Mouse (Mus musculus) layer of hippocampus, adult 2 months (tissue): ENCODE data around the gene Plvap. TPM values are rescaled to one million over a fixed set of nuclear protein-coding genes. Genes with fewer than 3 reads are reported as not detected.

Source experiments
- DNase-seq, 2 experiments: peaks; one replicate each; pipeline ENCODE4 v3.0.0; 2022; ENCODE audit warnings: low spot score in 2 of 2
- H3K27ac ChIP-seq: fragments of 200-600 bp; 2 replicates; pipeline ENCODE4 v1.8.1; 2022
- H3K4me3 ChIP-seq: fragments of 200-600 bp; 2 replicates; pipeline ENCODE4 v1.8.1; 2022; ENCODE audit warnings: mild to moderate bottlenecking
- CTCF ChIP-seq: fragments of 200-600 bp; conservative IDR thresholded peaks from 2 replicates; pipeline ENCODE4 v1.8.1; 2022; ENCODE audit warnings: antibody characterized with exemption, mild to moderate bottlenecking, moderate library complexity
- total RNA-seq, 2 experiments: library from RNA; stranded (reverse); gene quantifications; 2 replicates each; pipeline ENCODE4 v1.2.3; 2021

The Plvap gene
- total RNA-seq, 2 experiments from 2014 or later, result 7.3 to 7.7 TPM

DNA sequence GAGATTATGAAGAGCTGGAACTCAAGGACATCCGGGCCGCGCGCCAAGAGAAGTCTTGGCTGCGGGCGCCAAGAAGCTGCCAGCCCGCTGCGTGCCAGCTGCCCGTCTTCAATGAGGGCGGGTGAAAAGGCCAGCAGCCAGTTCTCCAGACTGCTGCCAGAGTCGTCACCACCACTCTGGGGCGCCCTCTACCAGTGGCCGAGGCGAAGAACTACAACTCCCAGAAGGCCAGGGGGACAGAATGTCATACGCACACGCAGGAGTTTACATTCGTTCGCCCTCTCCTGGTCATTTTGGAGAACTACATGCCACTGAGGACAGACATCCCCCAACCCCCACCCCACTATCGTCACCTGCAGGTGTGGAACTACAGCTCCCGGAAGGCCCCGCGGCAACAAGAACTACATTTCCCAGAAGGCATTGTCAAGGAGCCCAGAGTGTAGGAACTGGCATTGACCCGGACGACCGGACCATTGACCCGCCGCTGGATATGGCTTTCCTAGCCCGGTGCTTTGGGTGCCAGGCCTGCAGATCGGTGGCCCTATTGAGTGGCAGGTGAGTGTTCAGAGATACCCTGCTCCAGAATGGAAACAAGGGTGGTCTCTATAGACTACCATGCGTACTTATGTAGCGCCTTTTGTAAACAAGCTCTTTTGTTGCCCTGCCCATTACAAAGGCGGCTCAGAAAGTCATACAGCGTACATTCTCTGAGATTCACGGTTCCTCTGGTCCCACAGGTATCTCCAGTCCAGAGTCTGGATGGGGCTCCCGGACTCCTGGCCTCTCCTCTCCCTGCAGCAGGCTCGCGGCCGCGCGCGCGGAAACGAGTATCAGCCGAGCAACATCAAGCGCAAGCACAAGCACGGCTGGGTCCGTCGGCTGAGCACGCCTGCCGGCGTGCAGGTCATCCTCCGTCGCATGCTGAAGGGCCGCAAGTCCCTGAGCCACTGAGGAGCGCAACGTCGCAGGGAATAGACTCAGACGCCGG is 46.7 kb downstream of the Plvap start, which contains the start of gene Mrpl34:
Gene Mrpl34 (plus strand): TSS at position 447 of the 988 bp plus-strand sequence.
- Histone ChIP-seq H3K4me3 (peak within 1 kb of the TSS; percentile 72), H3K27ac (peak within 1 kb of the TSS; percentile 96)
- peak; percentile 99 to 100 for DNase-seq
- TF ChIP-seq CTCF, result peak; percentile 99

DNA sequence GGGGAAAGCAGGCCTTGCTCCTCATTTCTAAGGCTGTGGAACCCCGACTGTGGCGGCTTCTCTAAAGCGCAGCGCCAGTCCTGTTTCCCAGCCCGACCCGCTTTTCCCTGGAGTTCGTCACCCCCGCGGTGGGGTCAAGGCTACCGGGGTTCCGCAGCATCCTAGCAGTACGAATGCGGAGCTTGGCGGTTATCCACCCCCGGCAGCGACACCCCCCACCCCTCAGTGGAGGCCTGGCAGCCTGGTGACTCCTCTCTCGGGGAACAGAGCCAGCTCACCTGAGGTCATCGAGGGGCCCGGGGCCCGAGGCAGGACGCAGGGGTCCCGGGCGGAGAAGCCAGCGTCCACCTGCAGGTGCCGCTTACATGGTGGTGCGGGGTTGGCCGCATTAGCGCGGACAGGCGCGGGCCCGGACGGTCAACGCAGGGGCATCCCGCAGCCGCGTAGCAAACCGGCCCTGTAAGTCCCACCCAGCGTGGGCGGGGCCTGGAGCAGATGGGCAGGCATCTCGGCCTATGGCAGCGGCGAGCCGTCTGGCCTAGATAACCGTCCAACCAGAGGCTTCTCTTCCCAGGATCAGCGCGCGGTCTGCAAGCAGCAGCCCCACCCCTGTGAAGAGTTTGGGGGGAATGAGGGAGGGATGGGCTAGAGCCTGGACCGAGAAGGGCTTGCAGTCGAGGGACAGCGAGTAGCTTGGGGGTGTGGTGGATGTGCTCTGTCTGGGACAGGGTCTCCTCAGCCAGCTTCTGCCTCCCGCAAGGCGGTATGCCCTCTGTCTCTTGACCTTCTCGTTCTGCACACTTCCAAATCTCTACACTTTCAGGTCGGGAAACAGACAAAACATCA is 48.1 kb downstream of the Plvap start, which contains the start of gene Abhd8:
Gene Abhd8 (minus strand): TSS at position 468 of the 846 bp plus-strand sequence.
- no peak for TF ChIP-seq CTCF
- peak; percentile 97 to 98 for DNase-seq
- H3K27ac ChIP-seq, result peak within 1 kb of the TSS; percentile 96
- H3K4me3 ChIP-seq, result peak within 1 kb of the TSS; percentile 72

DNA sequence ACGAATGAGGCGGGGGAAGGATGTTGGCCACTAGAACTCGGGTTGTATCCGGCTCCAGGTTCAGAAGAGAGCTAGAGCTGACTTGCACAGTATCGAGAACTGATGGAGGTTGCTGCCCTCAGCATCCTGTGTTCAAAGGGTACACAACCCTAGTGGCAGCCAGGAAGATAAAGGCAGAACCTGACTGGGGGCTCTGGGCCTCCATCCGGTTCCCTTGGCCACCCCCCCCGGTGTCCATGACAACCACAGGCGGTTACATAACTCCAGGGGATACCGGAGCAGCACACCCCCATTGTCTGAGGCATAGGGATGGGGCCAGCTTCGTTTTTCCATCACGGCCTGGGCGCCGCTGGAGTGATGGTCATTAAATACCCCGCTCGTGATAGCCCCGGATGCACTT is 48.8 kb downstream of the Plvap start:
- peak; percentile 30 for TF ChIP-seq CTCF
- Histone ChIP-seq H3K27ac (peak overlapping the region; percentile 96), H3K4me3 (peak overlapping the region; percentile 72)
- DNase-seq, result peak; percentile 65 to 74

DNA sequence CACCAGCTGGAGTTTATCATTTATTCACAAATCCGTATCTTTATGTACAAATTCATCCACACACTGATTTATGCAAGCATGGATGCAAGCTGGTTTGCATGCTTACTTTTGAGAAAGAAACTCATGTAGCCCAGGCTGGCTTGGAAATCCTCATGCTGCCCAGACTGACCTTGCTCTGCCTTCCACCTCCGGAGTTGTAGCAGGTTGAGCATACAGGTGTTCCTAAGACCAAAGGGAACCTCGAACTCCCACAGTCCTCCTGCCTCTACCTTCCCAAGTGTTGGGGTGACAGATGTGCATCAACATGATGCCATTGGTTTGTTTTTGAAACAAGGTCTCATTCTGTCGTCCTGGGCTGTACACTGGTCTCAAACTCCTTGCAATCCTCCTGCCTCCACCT is 49.4 kb downstream of the Plvap start:
- no peak for TF ChIP-seq CTCF
- H3K4me3 ChIP-seq, result peak overlapping the region; percentile 72
- peak overlapping the region; percentile 96 for H3K27ac ChIP-seq
- DNase-seq, result no peak

DNA sequence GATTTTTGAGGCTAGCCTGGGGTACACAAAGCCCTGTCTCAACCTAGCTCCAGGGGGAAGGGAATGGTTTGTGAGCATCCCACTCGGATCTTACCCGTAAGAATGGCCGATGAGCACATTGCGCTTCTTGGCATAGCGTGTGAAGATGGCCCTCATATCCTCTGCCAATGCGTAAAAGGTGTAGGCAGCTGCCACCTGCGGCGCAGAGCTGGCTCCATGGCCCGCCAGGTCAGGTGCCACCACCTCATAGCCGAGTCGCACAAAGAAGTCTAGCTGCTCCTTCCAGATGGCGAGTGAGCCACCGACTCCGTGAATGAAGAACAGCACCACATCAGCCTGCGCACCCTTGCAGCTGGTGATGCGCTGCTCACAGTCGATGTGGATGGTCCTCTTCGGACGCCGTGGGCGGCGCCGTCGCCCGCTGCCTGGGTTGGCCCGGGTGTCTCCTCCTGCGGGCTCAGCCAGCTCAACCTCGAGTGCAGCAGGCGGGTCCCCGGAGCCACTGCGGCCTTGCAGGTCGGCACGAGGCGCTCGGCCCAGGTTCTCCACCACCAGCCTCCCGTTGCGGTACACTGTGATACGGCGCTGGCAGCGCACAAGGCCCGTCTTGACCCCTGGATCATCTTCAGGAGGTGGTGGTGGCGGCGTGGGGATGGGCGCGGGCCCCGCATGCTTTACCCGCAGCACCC is 50.3 kb downstream of the Plvap start:
- TF ChIP-seq CTCF, result no peak
- H3K4me3 ChIP-seq, result peak overlapping the region; percentile 72; the same call in 1 of the 2 replicates

DNA sequence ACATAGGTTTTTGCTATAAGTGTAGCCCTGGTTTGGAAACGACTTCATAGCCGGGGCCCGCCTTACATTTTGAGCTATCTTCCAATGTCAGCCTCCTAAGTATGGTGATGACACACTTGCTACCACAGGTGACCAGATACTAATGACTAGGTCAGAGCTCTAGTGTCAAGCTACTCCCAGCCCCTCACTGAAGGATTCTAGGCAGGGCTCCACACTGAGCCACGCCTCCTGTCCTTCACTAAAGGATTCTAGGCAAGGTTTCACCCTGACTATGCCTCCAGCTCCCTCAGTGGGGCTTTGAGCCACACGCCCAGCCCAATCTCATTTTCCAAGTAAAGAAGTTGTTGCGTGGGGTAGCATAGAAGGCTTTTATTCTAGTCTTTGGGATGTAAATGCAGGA is 50.8 kb downstream of the Plvap start:
- no peak overlapping the region for H3K27ac ChIP-seq
- DNase-seq, result no peak
- H3K4me3 ChIP-seq, result no peak overlapping the region; the same call in 1 of the 2 replicates
- TF ChIP-seq CTCF, result no peak

More for the DNA sequence above, 50.3 kb downstream of the Plvap start:
- no peak overlapping the region for H3K27ac ChIP-seq
- no peak for DNase-seq

DNA sequence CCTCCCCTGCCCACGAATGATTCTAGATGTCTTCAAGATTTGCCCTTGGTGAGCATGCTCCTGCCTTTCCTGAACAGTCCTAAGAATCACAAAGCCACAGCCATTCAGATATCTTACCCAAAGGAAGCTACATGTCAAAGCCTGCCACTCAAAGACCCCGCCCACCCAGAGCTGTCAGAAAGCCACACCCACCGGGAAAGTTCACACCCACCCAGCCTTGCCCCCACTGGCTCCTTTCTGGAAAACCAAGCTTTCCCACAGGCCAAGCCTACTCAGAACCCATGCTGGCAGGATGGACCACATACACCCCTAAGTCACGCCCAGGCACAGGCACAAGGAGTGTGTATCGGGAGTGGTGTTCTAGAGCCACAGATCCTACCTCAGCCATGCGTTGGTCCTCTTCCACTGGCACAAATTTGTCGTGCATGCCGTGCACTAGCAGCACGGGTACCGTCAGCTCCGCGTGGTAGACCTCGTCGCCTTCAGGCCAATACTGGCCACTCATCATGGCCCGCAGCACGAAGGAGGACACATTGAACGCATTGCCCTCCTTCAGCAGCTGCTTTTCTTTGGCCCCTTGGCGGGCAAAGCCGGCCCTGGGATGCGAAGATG is 53.8 kb downstream of the Plvap start:
- no peak for TF ChIP-seq CTCF

DNA sequence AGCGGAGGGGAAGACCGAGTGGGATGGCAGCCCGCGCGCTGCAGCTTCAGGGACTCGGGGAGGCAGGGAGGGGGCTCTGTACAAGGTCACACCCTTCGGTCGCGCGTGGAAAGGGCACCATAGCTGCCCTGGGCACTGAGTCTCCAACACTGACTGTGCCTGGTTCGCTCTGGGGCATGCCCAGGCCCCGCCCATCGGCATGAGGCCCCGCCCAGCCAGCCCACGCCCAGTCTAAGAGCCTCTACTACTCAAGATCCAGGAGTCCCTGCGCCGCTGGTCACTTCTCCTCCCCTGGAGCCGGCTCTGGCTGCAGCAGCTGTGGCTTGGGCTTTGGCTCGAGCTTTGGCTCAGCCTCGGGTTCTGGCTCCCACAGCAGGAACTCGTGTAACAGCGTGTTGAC is 54.6 kb downstream of the Plvap start:
- no peak overlapping the region for H3K4me3 ChIP-seq
- H3K27ac ChIP-seq, result no peak overlapping the region
- TF ChIP-seq CTCF, result no peak
- no peak for DNase-seq

More for the DNA sequence above, 53.8 kb downstream of the Plvap start:
- no peak overlapping the region for H3K4me3 ChIP-seq
- DNase-seq, result no peak
- H3K27ac ChIP-seq, result no peak overlapping the region

DNA sequence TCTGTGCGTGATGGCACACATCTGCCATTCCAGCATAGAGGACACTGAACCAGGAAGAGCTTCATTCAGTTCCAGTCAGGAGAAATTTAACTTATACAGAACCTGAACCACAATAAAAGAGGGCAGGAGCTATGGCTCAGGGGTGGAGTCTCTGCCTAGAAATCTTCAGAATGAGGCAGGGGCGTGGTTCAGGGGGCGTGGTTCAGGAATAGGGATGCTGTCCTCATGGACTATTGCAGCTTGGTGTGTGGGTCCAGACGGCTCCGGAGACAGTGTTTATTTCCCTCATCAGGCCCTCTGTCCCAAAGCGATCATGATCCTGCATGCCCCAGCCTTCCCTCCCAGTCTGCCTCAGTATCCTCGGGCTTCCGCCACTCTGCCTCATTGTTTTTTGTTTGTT is 56.9 kb downstream of the Plvap start:
- H3K4me3 ChIP-seq, result no peak overlapping the region
- no peak for TF ChIP-seq CTCF
- no peak for DNase-seq

DNA sequence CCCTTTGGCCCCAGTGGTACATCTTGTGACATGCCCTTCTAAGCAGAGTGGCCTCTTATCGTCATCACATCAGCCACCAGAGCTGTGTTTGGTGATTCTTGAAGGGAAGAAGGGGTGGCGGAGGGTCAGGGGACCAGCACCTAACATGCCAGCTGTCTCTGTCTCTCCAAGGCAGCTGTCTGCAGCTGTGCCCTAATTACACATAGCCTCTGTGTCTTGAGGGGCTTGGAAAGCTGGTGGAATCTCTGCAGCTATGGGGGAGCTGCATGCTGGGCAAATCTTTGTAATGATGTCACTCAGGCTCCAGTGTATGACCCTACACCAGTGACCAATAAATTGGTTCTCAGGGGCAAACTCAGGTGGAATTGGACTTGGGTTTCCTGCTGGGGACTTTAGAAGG is 58.9 kb downstream of the Plvap start:
- no peak for TF ChIP-seq CTCF
- H3K4me3 ChIP-seq, result no peak overlapping the region
- no peak overlapping the region for H3K27ac ChIP-seq
- DNase-seq, result no peak

More for the DNA sequence above, 56.9 kb downstream of the Plvap start:
- no peak overlapping the region for H3K27ac ChIP-seq

DNA sequence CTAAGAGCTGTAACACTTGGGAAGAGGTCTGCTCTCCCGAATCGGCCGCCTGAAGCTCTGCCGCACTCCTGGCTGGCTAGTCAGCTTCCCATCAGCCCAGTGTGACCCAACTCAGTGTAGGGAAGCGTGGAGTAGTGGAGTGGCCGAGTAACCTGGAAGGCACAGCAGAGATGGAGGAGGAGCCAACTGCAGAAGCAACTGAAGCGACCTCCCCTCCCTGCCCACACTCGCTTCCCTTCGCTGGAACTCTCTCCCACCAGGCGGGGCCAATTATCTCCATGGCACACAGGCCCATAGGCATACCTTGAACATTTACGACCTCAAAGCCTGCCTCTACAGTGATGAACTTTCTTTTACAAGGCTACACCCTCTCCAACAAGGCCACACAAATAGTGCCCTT is 59.8 kb downstream of the Plvap start:
- DNase-seq, result no peak
- H3K27ac ChIP-seq, result no peak overlapping the region
- no peak overlapping the region for H3K4me3 ChIP-seq
- TF ChIP-seq CTCF, result no peak

DNA sequence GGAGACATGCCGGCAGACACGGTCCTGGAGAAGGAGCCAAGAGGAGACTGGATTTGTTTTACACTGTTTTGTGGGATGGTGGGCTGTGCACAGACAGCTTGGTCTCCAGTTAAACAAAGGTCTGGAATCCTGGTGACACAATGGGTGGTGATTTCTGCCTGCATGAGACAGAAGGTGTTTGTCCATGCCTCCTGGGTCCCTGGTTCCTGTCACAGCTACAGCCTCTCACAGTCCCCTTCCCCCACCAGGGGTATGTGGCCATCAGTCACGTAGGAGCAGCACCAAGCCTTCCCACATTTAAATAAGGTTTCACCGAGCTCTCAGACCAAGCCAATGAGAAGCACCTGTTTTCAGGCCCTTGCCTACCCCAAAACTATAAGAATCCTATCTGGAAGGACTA is 60.2 kb downstream of the Plvap start:
- no peak for TF ChIP-seq CTCF

More for the DNA sequence above, 60.2 kb downstream of the Plvap start:
- Histone ChIP-seq H3K27ac (no peak overlapping the region), H3K4me3 (no peak overlapping the region)
- no peak for DNase-seq

Other genes with a start within 250 kb of the Plvap start
- gene Myo9b, start 239.0 kb downstream of the Plvap start, total RNA-seq, result 10 to 100 TPM; 33.7 to 33.8 TPM
- 1 to 10 TPM; 7.0 to 9.4 TPM for gene Haus8, start 238.8 kb downstream of the Plvap start, total RNA-seq
- 100 to 1,000 TPM; 107 to 117 TPM for gene Use1, start 144.9 kb downstream of the Plvap start, total RNA-seq
- gene Ocel1, start 140.5 kb downstream of the Plvap start, total RNA-seq, result 10 to 100 TPM; 15.4 to 15.9 TPM
- 10 to 100 TPM; 41.9 TPM for gene Nr2f6, start 129.8 kb downstream of the Plvap start, total RNA-seq
- 1 to 10 TPM; 3.3 to 4.3 TPM for gene Ushbp1, start 116.0 kb downstream of the Plvap start, total RNA-seq
- 100 to 1,000 TPM in 1 of 2 experiments, 10 to 100 TPM in 1; 98.3 to 102 TPM for gene Babam1, start 114.9 kb downstream of the Plvap start, total RNA-seq
- gene Ankle1, start 105.7 kb downstream of the Plvap start, total RNA-seq, result under 1 TPM; 0.67 to 0.88 TPM
- 100 to 1,000 TPM; 260 to 270 TPM for gene Abhd8, start 48.1 kb downstream of the Plvap start, total RNA-seq
- 10 to 100 TPM; 39.7 to 45.4 TPM for gene Mrpl34, start 46.8 kb downstream of the Plvap start, total RNA-seq
- gene Dda1, start 42.6 kb downstream of the Plvap start, total RNA-seq, result 10 to 100 TPM; 83.2 to 89.7 TPM
- 10 to 100 TPM; 52.9 to 55.3 TPM for gene Ano8, start 25.8 kb downstream of the Plvap start, total RNA-seq
- 10 to 100 TPM; 28.7 to 32.1 TPM for gene Gtpbp3, start 23.6 kb downstream of the Plvap start, total RNA-seq
- not detected for gene Ccdc194, start 14.0 kb upstream of the Plvap start, total RNA-seq
- gene Bst2, start 25.7 kb upstream of the Plvap start, total RNA-seq, result 1 to 10 TPM; 3.4 to 5.0 TPM
- 10 to 100 TPM; 33.8 to 34.9 TPM for gene Mvb12a, start 31.2 kb upstream of the Plvap start, total RNA-seq
- under 1 TPM; 0.22 to 0.31 TPM for gene Tmem221, start 47.1 kb upstream of the Plvap start, total RNA-seq
- not detected for gene Nxnl1, start 54.8 kb upstream of the Plvap start, total RNA-seq
- gene Slc27a1, start 57.1 kb upstream of the Plvap start, total RNA-seq, result 100 to 1,000 TPM; 125 to 126 TPM
- gene Pgls, start 80.4 kb upstream of the Plvap start, total RNA-seq, result 10 to 100 TPM; 27.5 to 34.4 TPM
- 1 to 10 TPM; 3.8 TPM for gene Fam129c, start 85.9 kb upstream of the Plvap start, total RNA-seq
- gene Colgalt1, start 99.2 kb upstream of the Plvap start, total RNA-seq, result 10 to 100 TPM; 52.4 to 60.1 TPM
- 100 to 1,000 TPM; 263 to 264 TPM for gene Unc13a, start 160.0 kb upstream of the Plvap start, total RNA-seq
- 1 to 10 TPM; 5.3 TPM for gene Jak3, start 164.5 kb upstream of the Plvap start, total RNA-seq
- gene Insl3, start 177.5 kb upstream of the Plvap start, total RNA-seq, result 1 to 10 TPM in 1 of 2 experiments, not detected in 1; 2.1 TPM
- gene B3gnt3, start 190.0 kb upstream of the Plvap start, total RNA-seq, result under 1 TPM; 0.72 to 0.81 TPM
- 100 to 1,000 TPM; 101 to 112 TPM for gene Fcho1, start 214.0 kb upstream of the Plvap start, total RNA-seq